Mouse (Mus musculus): ENCODE results near the gene Foxp2.

DNA sequence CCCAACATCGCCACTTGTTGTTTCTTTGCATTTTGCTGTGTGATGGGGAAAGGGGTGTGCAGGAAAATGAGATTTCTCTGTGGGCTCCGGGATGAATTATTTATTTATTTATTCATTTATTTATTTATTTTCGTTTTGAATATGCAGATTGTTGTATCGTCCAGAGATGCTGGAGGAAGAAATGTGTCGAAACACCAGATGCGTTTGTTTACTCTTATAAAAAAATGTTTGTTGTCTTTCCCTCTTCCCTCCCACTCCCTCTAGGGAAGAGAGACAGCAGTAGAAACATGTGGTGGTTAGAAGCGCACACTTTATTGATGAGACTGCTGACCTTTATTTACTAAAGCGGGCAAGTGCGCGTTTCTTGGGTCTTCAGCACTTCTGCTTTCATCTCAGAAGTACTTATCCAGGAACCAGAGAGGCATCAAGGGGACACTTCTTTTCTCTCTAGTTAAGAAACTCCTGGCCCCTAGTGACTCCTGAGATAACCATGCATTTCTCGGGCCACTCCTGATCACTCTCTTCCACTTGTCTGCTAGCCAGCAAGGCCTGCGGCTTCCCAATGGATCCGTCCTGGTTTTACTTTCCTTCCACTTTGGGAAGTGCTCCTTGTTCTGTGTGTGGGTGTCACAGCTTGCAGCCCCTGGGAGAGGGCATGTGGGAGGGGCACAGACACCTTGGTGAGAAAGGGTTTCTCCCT is 972 bp downstream of the Foxp2 start:
- TF ChIP-seq CTCF (IDR thresholded peaks at IDR 0.05; ENCODE audit: control insufficient read depth, insufficient read depth, insufficient replicate concordance, low read depth, low read length) = no peak
- TF ChIP-seq POLR2A (IDR thresholded peaks at IDR 0.05; ENCODE audit: control insufficient read depth, low read depth, low read length) = no peak

Measured in testis, adult 2 months (tissue).